Mouse (Mus musculus) intestine, embryonic 15.5 days (tissue): ENCODE measurements around the gene Gm13271. TPM values are rescaled to one million over a fixed set of nuclear protein-coding genes. Genes with fewer than 3 reads are reported as not detected.
"Not testable (repeated sequence)": the region's sequence is repeated elsewhere in the genome, so short reads cannot be mapped to it uniquely, and the experiment has no call there.

Experiments
- ATAC-seq: fragments of 200-750 bp; cut with Nextera tagmentation; 2 replicates; pipeline ENCODE4 v1.8.0; 2017; ENCODE audit warnings: moderate TSS enrichment, moderate library complexity
- H3K27ac ChIP-seq: fragments of 300-500 bp; sonication (generic); 2 replicates; pipeline ENCODE4 v1.5.1; 2015; ENCODE audit warnings: mild to moderate bottlenecking, inconsistent platforms
- H3K27me3 ChIP-seq: fragments of 300-500 bp; sonication (generic); replicated peaks from 2 replicates; pipeline ENCODE4 v1.6.1; 2015; ENCODE audit warnings: inconsistent platforms
- H3K36me3 ChIP-seq: fragments of 300-500 bp; sonication (generic); 2 replicates; pipeline ENCODE4 v1.6.1; 2015; ENCODE audit warnings: inconsistent platforms
- H3K4me1 ChIP-seq: fragments of 300-500 bp; sonication (generic); replicated peaks from 2 replicates; pipeline ENCODE4 v1.6.1; 2015; ENCODE audit warnings: inconsistent platforms
- H3K4me2 ChIP-seq: fragments of 300-500 bp; sonication (generic); replicated peaks from 2 replicates; pipeline ENCODE4 v1.6.1; 2015; ENCODE audit warnings: mild to moderate bottlenecking, inconsistent platforms
- H3K4me3 ChIP-seq: fragments of 300-500 bp; sonication (generic); replicated peaks from 2 replicates; pipeline ENCODE4 v1.5.1; 2015; ENCODE audit warnings: inconsistent platforms
- H3K9ac ChIP-seq: fragments of 300-500 bp; sonication (generic); 2 replicates; pipeline ENCODE4 v1.6.1; 2015; ENCODE audit warnings: inconsistent platforms
- H3K9me3 ChIP-seq: fragments of 300-500 bp; sonication (generic); 2 replicates; pipeline ENCODE4 v1.6.1; 2016; ENCODE audit warnings: inconsistent platforms
- WGBS: fragments of 180-500 bp; shearing (Covaris S2); methylation state at CpG from one replicate; pipeline ENCODE4 v1.1.7; 2015; 5-methylcytosine and 5-hydroxymethylcytosine counted together
- polyA plus RNA-seq: library from polyadenylated mRNA; unstranded; fragments of >200 nt; fragmentation: Nextera tagmentation; extraction: Ambion mirVana; gene quantifications from 2 replicates; pipeline ENCODE4 v1.2.1, GENCODE M21; 2015

The Gm13271 gene
- polyA plus RNA-seq, 1 experiment from 2014 or later: not detected

- H3K9me3 ChIP-seq, H3K27ac ChIP-seq: not testable (repeated sequence)
These were observed 48.3 kb downstream of the Gm13271 start, which contains the start of gene Gm13287 for GRCm38 (mm10) chr4:88802954-88803353. TSS of gene Gm13287 (plus strand) at chr4:88803254.

More at GRCm38 (mm10) chr4:88802954-88803353, 48.3 kb downstream of the Gm13271 start, which contains the start of gene Gm13287:
- not testable (repeated sequence) for H3K9ac ChIP-seq, H3K4me1 ChIP-seq, H3K36me3 ChIP-seq, H3K4me3 ChIP-seq, ATAC-seq, H3K27me3 ChIP-seq
- peak within 1 kb of the TSS; percentile 28; the same call in 1 of the 2 replicates for H3K4me2 ChIP-seq
- WGBS: no CpG with 5 or more reads among the region's 29 CpGs

Other genes with a start within 250 kb of the Gm13271 start
- not detected in 2 replicates for gene Ifnb1, start 232.1 kb upstream of the Gm13271 start, polyA plus RNA-seq
- not detected in 2 replicates for gene Ifna15, start 196.6 kb upstream of the Gm13271 start, polyA plus RNA-seq
- gene Ifna14, start 183.1 kb upstream of the Gm13271 start, polyA plus RNA-seq: not detected in 2 replicates
- gene Ifna9, start 162.5 kb upstream of the Gm13271 start, polyA plus RNA-seq: not detected in 2 replicates
- gene Ifna12, start 151.5 kb upstream of the Gm13271 start, polyA plus RNA-seq: not detected in 2 replicates
- not detected in 2 replicates for gene C87499, start 120.5 kb upstream of the Gm13271 start, polyA plus RNA-seq
- not detected in 2 replicates for gene Ifna13, start 110.4 kb upstream of the Gm13271 start, polyA plus RNA-seq
- gene Ifna16, start 77.9 kb upstream of the Gm13271 start, polyA plus RNA-seq: not detected in 2 replicates
- not detected in 2 replicates for gene Ifna2, start 71.0 kb upstream of the Gm13271 start, polyA plus RNA-seq
- not detected in 2 replicates for gene Ifnab, start 63.5 kb upstream of the Gm13271 start, polyA plus RNA-seq
- gene Gm26566, start 33.1 kb upstream of the Gm13271 start, polyA plus RNA-seq: 0.80 and 0.97 TPM in 2 replicates
- gene Klhl9, start 32.4 kb upstream of the Gm13271 start, polyA plus RNA-seq: 75.3 and 89.4 TPM in 2 replicates
- gene Gm13283, start 5.3 kb downstream of the Gm13271 start, polyA plus RNA-seq: 0.39 and 0.80 TPM in 2 replicates
- 0.63 TPM in 1 of 2 replicates, not detected in the other for gene Gm13290, start 19.0 kb downstream of the Gm13271 start, polyA plus RNA-seq
- gene Gm13289, start 22.1 kb downstream of the Gm13271 start, polyA plus RNA-seq: not detected in 2 replicates
- not detected in 2 replicates for gene Gm13272, start 25.0 kb downstream of the Gm13271 start, polyA plus RNA-seq
- not detected in 2 replicates for gene Ifnz, start 27.3 kb downstream of the Gm13271 start, polyA plus RNA-seq
- 0.38 TPM in 1 of 2 replicates, not detected in the other for gene Gm13276, start 30.8 kb downstream of the Gm13271 start, polyA plus RNA-seq
- not detected in 2 replicates for gene Gm13277, start 33.8 kb downstream of the Gm13271 start, polyA plus RNA-seq
- not detected in 2 replicates for gene Gm13278, start 36.7 kb downstream of the Gm13271 start, polyA plus RNA-seq
- not detected in 2 replicates for gene Gm13275, start 39.6 kb downstream of the Gm13271 start, polyA plus RNA-seq
- gene Gm13279, start 42.5 kb downstream of the Gm13271 start, polyA plus RNA-seq: not detected in 2 replicates
- gene Gm13285, start 44.8 kb downstream of the Gm13271 start, polyA plus RNA-seq: 1.1 TPM in 2 replicates
- not detected in 2 replicates for gene Gm13287, start 48.4 kb downstream of the Gm13271 start, polyA plus RNA-seq
- 0.08 TPM in 1 of 2 replicates, not detected in the other for gene Gm13288, start 50.7 kb downstream of the Gm13271 start, polyA plus RNA-seq
- gene Ifna7, start 61.4 kb downstream of the Gm13271 start, polyA plus RNA-seq: not detected in 2 replicates
- gene Ifna11, start 65.1 kb downstream of the Gm13271 start, polyA plus RNA-seq: not detected in 2 replicates
- gene Ifna6, start 72.5 kb downstream of the Gm13271 start, polyA plus RNA-seq: not detected in 2 replicates
- not detected in 2 replicates for gene Ifna5, start 80.7 kb downstream of the Gm13271 start, polyA plus RNA-seq
- gene Ifna4, start 87.0 kb downstream of the Gm13271 start, polyA plus RNA-seq: not detected in 2 replicates
- not detected in 2 replicates for gene Ifna1, start 95.2 kb downstream of the Gm13271 start, polyA plus RNA-seq
- gene Ifne, start 125.3 kb downstream of the Gm13271 start, polyA plus RNA-seq: not detected in 2 replicates